Mouse (Mus musculus): ENCODE measurements at regions not wholly inside any gene's neighbourhood (a gene's known extent, or its start where the extent isn't known, plus 50 kb on each side); places are given as distances from the start of the nearest gene placed in this dataset.
A peak's percentile ranks its signal among the peaks of the same experiment; 100 is the strongest.

- no peak for DNase-seq (ENCODE audit: low spot score in 2 of 2)
Observed at GRCm38 (mm10) chr1:27642118-27642517, 954.9 kb upstream of the 4931408C20Rik start.

GRCm38 (mm10) chr1:27629101-27629500 lies 941.8 kb upstream of the 4931408C20Rik start:
- DNase-seq (ENCODE audit: low spot score in 2 of 2): no peak

- DNase-seq (ENCODE audit: low spot score in 2 of 2): no peak
Observed at GRCm38 (mm10) chr1:27616250-27616649, 929.0 kb upstream of the 4931408C20Rik start.

GRCm38 (mm10) chr1:27608606-27609005 lies 921.3 kb upstream of the 4931408C20Rik start:
- peak in 1 of 2 experiments; percentile 4 for DNase-seq (ENCODE audit: low spot score in 2 of 2)

- DNase-seq (ENCODE audit: low spot score in 2 of 2): no peak
Observed at GRCm38 (mm10) chr1:27578776-27579175, 891.5 kb upstream of the 4931408C20Rik start.

GRCm38 (mm10) chr1:27559426-27559825 lies 872.2 kb upstream of the 4931408C20Rik start:
- no peak for DNase-seq (ENCODE audit: low spot score in 2 of 2)

GRCm38 (mm10) chr1:27510787-27511395 lies 823.6 kb upstream of the 4931408C20Rik start:
- no peak for DNase-seq (ENCODE audit: low spot score in 2 of 2)

- DNase-seq (ENCODE audit: low spot score in 2 of 2): no peak
Observed at GRCm38 (mm10) chr1:27503807-27504206, 816.5 kb upstream of the 4931408C20Rik start.

- DNase-seq (ENCODE audit: low spot score in 2 of 2): no peak
Observed at GRCm38 (mm10) chr1:27478991-27479390, 791.7 kb upstream of the 4931408C20Rik start.

- no peak for DNase-seq (ENCODE audit: low spot score in 2 of 2)
Observed at GRCm38 (mm10) chr1:27446069-27446468, 758.8 kb upstream of the 4931408C20Rik start.

Data from frontal cortex, postnatal 25 days (tissue).